Mouse (Mus musculus): ENCODE measurements around the gene Twsg1. TPM values are rescaled to one million over a fixed set of nuclear protein-coding genes. Genes with fewer than 3 reads are reported as not detected.

Gene Twsg1
- polyA plus RNA-seq, 1 experiment: 53.3 TPM

DNA sequence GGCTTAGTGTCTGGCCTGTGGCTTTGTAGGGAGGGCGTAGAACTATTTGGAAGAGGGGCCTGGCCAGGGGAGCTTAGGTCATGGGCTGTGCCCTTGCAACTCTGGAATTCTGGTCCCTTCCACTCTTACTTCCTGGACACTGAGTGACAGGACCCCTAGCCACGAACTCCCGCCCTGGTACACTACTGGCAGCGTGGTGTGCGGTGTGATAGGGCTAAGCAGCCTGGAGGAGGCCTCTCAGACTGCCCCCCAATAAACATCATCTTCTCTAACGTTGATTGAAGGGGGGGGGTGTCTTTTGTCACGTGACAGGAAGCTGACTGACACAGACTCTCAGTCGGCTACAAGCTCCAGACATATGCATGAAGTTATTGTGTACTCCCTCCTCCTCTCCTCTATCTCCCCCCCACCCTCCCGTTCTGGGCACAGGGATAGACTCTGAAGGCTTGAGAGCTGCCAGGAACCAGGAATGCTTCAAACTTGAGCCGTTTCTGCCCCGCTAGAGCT is 44.1 kb downstream of the Twsg1 start:
- H3K27ac ChIP-seq (ENCODE audit: insufficient read depth, low read depth, low read length): no peak overlapping the region
- no peaks in the 10 kb centered on the region; the same call in 1 of the 2 replicates for H3K4me1 ChIP-seq (ENCODE audit: control insufficient read depth, insufficient read depth, low read length)
- no peaks in the 10 kb centered on the region for H3K36me3 ChIP-seq (ENCODE audit: control insufficient read depth, insufficient read depth, low read length)
- H3K4me3 ChIP-seq (ENCODE audit: insufficient read depth, low read depth, low read length): no peak overlapping the region
- TF ChIP-seq POLR2A (IDR thresholded peaks at IDR 0.05; ENCODE audit: low read depth, low read length) (no peak), CTCF (conservative IDR thresholded peaks at IDR 0.05; ENCODE audit: insufficient read depth, insufficient read length, low read depth, low read length) (no peak)
- 38% methylated on average over 11 of the region's 11 CpGs for WGBS
- DNase-seq: peak; percentile 15
- H3K27me3 ChIP-seq (replicated peaks; ENCODE audit: control insufficient read depth, insufficient read depth, low read length): no peaks in the 10 kb centered on the region

GRCm38 (mm10) chr17:65906313-65906894 is 44.6 kb downstream of the Twsg1 start:
- no peak for TF ChIP-seq POLR2A (IDR thresholded peaks at IDR 0.05; ENCODE audit: low read depth, low read length)
- no peak for TF ChIP-seq CTCF (conservative IDR thresholded peaks at IDR 0.05; ENCODE audit: insufficient read depth, insufficient read length, low read depth, low read length)
- Histone ChIP-seq H3K27me3 (replicated peaks; ENCODE audit: control insufficient read depth, insufficient read depth, low read length) (no peaks in the 10 kb centered on the region), H3K36me3 (ENCODE audit: control insufficient read depth, insufficient read depth, low read length) (no peaks in the 10 kb centered on the region), H3K27ac (ENCODE audit: insufficient read depth, low read depth, low read length) (no peak overlapping the region), H3K4me1 (ENCODE audit: control insufficient read depth, insufficient read depth, low read length) (no peaks in the 10 kb centered on the region; the same call in 1 of the 2 replicates), H3K4me3 (ENCODE audit: insufficient read depth, low read depth, low read length) (peak overlapping the region; percentile 9; the same call in 1 of the 2 replicates)
- no peak for DNase-seq
- 20% methylated on average over 12 of the region's 12 CpGs for WGBS

GRCm38 (mm10) chr17:65905241-65905640 is 45.8 kb downstream of the Twsg1 start:
- DNase-seq: no peak
- H3K27me3 ChIP-seq (replicated peaks; ENCODE audit: control insufficient read depth, insufficient read depth, low read length): no peaks in the 10 kb centered on the region
- no peaks in the 10 kb centered on the region; the same call in 1 of the 2 replicates for H3K4me1 ChIP-seq (ENCODE audit: control insufficient read depth, insufficient read depth, low read length)
- H3K4me3 ChIP-seq (ENCODE audit: insufficient read depth, low read depth, low read length): no peak overlapping the region
- no peaks in the 10 kb centered on the region for H3K36me3 ChIP-seq (ENCODE audit: control insufficient read depth, insufficient read depth, low read length)
- no peak for TF ChIP-seq CTCF (conservative IDR thresholded peaks at IDR 0.05; ENCODE audit: insufficient read depth, insufficient read length, low read depth, low read length)
- TF ChIP-seq POLR2A (IDR thresholded peaks at IDR 0.05; ENCODE audit: low read depth, low read length): no peak
- H3K27ac ChIP-seq (ENCODE audit: insufficient read depth, low read depth, low read length): no peak overlapping the region
- 91% methylated on average over 14 of the region's 14 CpGs for WGBS

GRCm38 (mm10) chr17:65903826-65904225 is 47.2 kb downstream of the Twsg1 start:
- H3K36me3 ChIP-seq (ENCODE audit: control insufficient read depth, insufficient read depth, low read length): no peaks in the 10 kb centered on the region
- H3K27ac ChIP-seq (ENCODE audit: insufficient read depth, low read depth, low read length): no peak overlapping the region
- H3K4me3 ChIP-seq (ENCODE audit: insufficient read depth, low read depth, low read length): no peak overlapping the region
- H3K27me3 ChIP-seq (replicated peaks; ENCODE audit: control insufficient read depth, insufficient read depth, low read length): no peaks in the 10 kb centered on the region
- WGBS: 94% methylated on average over 8 of the region's 8 CpGs
- no peak for DNase-seq
- no peak for TF ChIP-seq POLR2A (IDR thresholded peaks at IDR 0.05; ENCODE audit: low read depth, low read length)
- TF ChIP-seq CTCF (conservative IDR thresholded peaks at IDR 0.05; ENCODE audit: insufficient read depth, insufficient read length, low read depth, low read length): no peak
- no peaks in the 10 kb centered on the region; the same call in 1 of the 2 replicates for H3K4me1 ChIP-seq (ENCODE audit: control insufficient read depth, insufficient read depth, low read length)

DNA sequence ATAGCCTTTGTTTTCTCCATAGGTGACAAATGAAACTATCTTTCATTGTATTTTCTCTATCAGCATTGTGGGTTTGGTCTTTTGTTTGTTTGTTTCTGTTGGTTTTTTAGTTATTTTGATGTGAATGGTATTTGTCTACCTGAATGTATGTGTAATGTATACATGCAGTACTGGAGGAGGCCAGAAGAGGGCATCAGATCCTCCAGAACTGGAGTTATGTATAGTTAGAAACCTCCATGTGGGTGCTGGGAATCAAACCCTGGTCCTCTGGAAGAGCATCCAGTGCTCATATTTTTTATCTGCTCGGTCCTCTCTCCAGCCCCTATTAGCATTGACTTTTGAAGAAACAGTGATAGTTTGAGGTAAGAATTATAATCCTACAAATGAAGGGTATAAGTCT is 48.0 kb downstream of the Twsg1 start:
- Histone ChIP-seq H3K27me3 (replicated peaks; ENCODE audit: control insufficient read depth, insufficient read depth, low read length) (no peaks in the 10 kb centered on the region), H3K36me3 (ENCODE audit: control insufficient read depth, insufficient read depth, low read length) (no peaks in the 10 kb centered on the region), H3K4me1 (ENCODE audit: control insufficient read depth, insufficient read depth, low read length) (no peaks in the 10 kb centered on the region; the same call in 1 of the 2 replicates), H3K4me3 (ENCODE audit: insufficient read depth, low read depth, low read length) (no peak overlapping the region), H3K27ac (ENCODE audit: insufficient read depth, low read depth, low read length) (no peak overlapping the region)
- no peak for DNase-seq
- TF ChIP-seq CTCF (conservative IDR thresholded peaks at IDR 0.05; ENCODE audit: insufficient read depth, insufficient read length, low read depth, low read length) (no peak), POLR2A (IDR thresholded peaks at IDR 0.05; ENCODE audit: low read depth, low read length) (no peak)
- WGBS: 100% methylated on average over 1 of the region's 1 CpGs

DNA sequence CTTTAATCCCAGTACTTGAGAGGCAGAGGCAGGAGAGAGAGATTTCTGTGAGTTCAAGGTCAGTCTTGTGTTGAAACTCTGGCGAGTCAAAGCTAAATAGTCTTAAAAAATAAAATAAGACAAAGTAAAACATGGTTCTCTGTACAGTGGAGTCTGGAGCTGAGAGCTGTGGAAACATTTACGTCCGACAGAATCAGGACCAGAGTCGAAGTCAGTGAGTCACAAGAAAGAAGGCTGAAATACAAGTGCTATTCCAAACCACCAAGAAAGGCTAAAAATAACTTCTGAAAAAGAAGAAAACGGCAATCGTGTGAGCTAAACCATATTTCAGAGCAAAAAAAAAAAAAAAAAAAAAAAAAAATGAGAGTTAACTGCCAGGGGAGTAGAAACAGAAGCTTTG is 48.7 kb downstream of the Twsg1 start:
- Histone ChIP-seq H3K4me3 (ENCODE audit: insufficient read depth, low read depth, low read length) (no peak overlapping the region), H3K4me1 (ENCODE audit: control insufficient read depth, insufficient read depth, low read length) (no peaks in the 10 kb centered on the region; the same call in 1 of the 2 replicates), H3K36me3 (ENCODE audit: control insufficient read depth, insufficient read depth, low read length) (no peaks in the 10 kb centered on the region), H3K27ac (ENCODE audit: insufficient read depth, low read depth, low read length) (no peak overlapping the region), H3K27me3 (replicated peaks; ENCODE audit: control insufficient read depth, insufficient read depth, low read length) (no peaks in the 10 kb centered on the region)
- no peak for DNase-seq
- 85% methylated on average over 6 of the region's 6 CpGs for WGBS
- TF ChIP-seq CTCF (conservative IDR thresholded peaks at IDR 0.05; ENCODE audit: insufficient read depth, insufficient read length, low read depth, low read length): no peak
- TF ChIP-seq POLR2A (IDR thresholded peaks at IDR 0.05; ENCODE audit: low read depth, low read length): no peak

- H3K4me3 ChIP-seq (ENCODE audit: insufficient read depth, low read depth, low read length): no peak overlapping the region
- H3K27ac ChIP-seq (ENCODE audit: insufficient read depth, low read depth, low read length): no peak overlapping the region
- no peaks in the 10 kb centered on the region for H3K4me1 ChIP-seq (ENCODE audit: control insufficient read depth, insufficient read depth, low read length)
- H3K27me3 ChIP-seq (replicated peaks; ENCODE audit: control insufficient read depth, insufficient read depth, low read length): no peaks in the 10 kb centered on the region
- WGBS: 52% methylated on average over 3 of the region's 3 CpGs
- no peak for TF ChIP-seq POLR2A (IDR thresholded peaks at IDR 0.05; ENCODE audit: low read depth, low read length)
- no peak for TF ChIP-seq CTCF (conservative IDR thresholded peaks at IDR 0.05; ENCODE audit: insufficient read depth, insufficient read length, low read depth, low read length)
- DNase-seq: no peak
- H3K36me3 ChIP-seq (ENCODE audit: control insufficient read depth, insufficient read depth, low read length): no peaks in the 10 kb centered on the region
These were observed 55.0 kb downstream of the Twsg1 start for GRCm38 (mm10) chr17:65896016-65896415.

Data from kidney, adult 2 months (tissue).